In the genomic region with DNA sequence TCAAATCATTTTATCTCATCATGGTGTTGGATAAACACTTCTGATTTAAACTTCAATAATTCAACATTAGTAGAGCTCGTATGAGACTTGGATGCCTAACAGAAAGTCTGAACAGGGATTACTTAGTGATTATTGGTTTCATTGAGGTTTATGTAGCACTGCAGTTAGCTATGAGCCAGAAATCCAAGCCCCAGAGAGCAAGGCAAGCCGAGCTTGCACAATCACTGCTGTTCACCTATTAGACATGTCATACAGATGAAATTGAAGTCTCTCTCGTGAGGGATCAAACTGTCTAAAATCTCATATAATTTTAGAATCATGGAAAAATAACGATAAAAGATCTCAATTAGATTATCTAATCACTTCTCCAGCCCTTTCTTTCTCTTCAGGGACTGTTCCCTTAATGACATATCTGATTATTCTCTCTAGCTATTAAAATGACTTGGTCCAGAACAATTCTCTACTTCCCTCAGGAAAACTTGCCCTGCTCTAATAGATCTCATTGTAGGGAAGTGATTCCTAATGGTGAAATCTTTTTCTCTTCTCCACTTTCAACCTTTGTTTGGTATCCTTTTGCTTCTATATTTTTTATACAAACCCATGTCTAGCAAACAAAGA, we compare ENCODE assay signal across 23 mouse cellular contexts.
DNase-seq lines count a peak whose midpoint lies in the region; ATAC-seq and TF ChIP-seq lines count a peak whose summit lies in the region.
"Had no signal": no experiment of that assay in that cellular context is flagged by ENCODE, and none has a peak within 500 bp of the region (broad histone marks: within the 10 kb centered on the region; RNA-seq: fewer than 3 reads in every experiment).

No protein-coding gene starts in this region.

- no peak overlapping the region for H3K27ac ChIP-seq in embryonic facial prominence, embryonic 14.5 days (replicated peaks; ENCODE audit: low read depth, low read length)
- H3K27ac ChIP-seq in embryonic facial prominence, embryonic 10.5 days (replicated peaks) = no peak overlapping the region
- peak overlapping the region; percentile 23; the same call in 1 of the 2 replicates for H3K27ac ChIP-seq in layer of hippocampus, adult 2 months
- no peak overlapping the region for H3K27ac ChIP-seq in neural tube, embryonic 15.5 days (replicated peaks)
- no peak overlapping the region for H3K27ac ChIP-seq in forebrain, postnatal 0 days (ENCODE audit: low read depth, low read length)
- H3K27ac ChIP-seq: embryonic facial prominence, embryonic 13.5 days; heart, embryonic 10.5 days had no signal

- peak; percentile 9 for DNase-seq in embryonic facial prominence, embryonic 14.5 days (ENCODE audit: low spot score)
- no peak for DNase-seq in embryonic facial prominence, embryonic 10.5 days (ENCODE audit: low spot score)
- DNase-seq in layer of hippocampus, adult 2 months (ENCODE audit: low spot score in 2 of 2) = no peak
- no peak for DNase-seq in layer of hippocampus, postnatal 14 days (ENCODE audit: low spot score in 2 of 2)
- DNase-seq in brain, embryonic 14.5 days (ENCODE audit: low read depth) = peak; percentile 31
- DNase-seq in forebrain, postnatal 0 days = no peak
- DNase-seq: adrenal gland, adult 8-10 months; adrenal gland, postnatal 36 days; B cell, adult 2 months; cerebellum, adult 11 months; cerebellum, adult 9-10 months; cerebellum, postnatal 25 days; heart, adult 18-20 months; heart, postnatal 10 days; heart, postnatal 4 days had no signal

- no peak overlapping the region for H3K4me2 ChIP-seq in embryonic facial prominence, embryonic 14.5 days (ENCODE audit: low read depth, low read length)
- no peak overlapping the region for H3K4me2 ChIP-seq in neural tube, embryonic 15.5 days
- H3K4me2 ChIP-seq in forebrain, postnatal 0 days (ENCODE audit: low read depth) = no peak overlapping the region
- H3K4me2 ChIP-seq: embryonic facial prominence, embryonic 13.5 days had no signal

- no peak overlapping the region for H3K4me3 ChIP-seq in embryonic facial prominence, embryonic 14.5 days (ENCODE audit: low read depth, low read length)
- no peak overlapping the region for H3K4me3 ChIP-seq in embryonic facial prominence, embryonic 10.5 days
- H3K4me3 ChIP-seq in layer of hippocampus, adult 2 months = no peak overlapping the region
- no peak overlapping the region for H3K4me3 ChIP-seq in neural tube, embryonic 15.5 days (replicated peaks)
- no peak overlapping the region for H3K4me3 ChIP-seq in forebrain, postnatal 0 days (ENCODE audit: low read depth, low read length)
- H3K4me3 ChIP-seq: embryonic facial prominence, embryonic 13.5 days; heart, embryonic 10.5 days had no signal

- no peaks in the 10 kb centered on the region for H3K9me3 ChIP-seq in embryonic facial prominence, embryonic 14.5 days (ENCODE audit: control insufficient read depth, low read length)
- H3K9me3 ChIP-seq in embryonic facial prominence, embryonic 10.5 days = no peaks in the 10 kb centered on the region
- no peaks in the 10 kb centered on the region for H3K9me3 ChIP-seq in neural tube, embryonic 15.5 days (replicated peaks)
- no peaks in the 10 kb centered on the region for H3K9me3 ChIP-seq in forebrain, postnatal 0 days (ENCODE audit: low read length)
- H3K9me3 ChIP-seq: embryonic facial prominence, embryonic 13.5 days; heart, embryonic 10.5 days had no signal

- no peak overlapping the region for H3K9ac ChIP-seq in embryonic facial prominence, embryonic 14.5 days (ENCODE audit: low read depth, low read length)
- H3K9ac ChIP-seq in neural tube, embryonic 15.5 days (replicated peaks) = no peak overlapping the region
- H3K9ac ChIP-seq in forebrain, postnatal 0 days = no peak overlapping the region
- H3K9ac ChIP-seq: embryonic facial prominence, embryonic 13.5 days had no signal

- WGBS in embryonic facial prominence, embryonic 14.5 days = 69% methylated on average over 4 of the region's 4 CpGs
- WGBS in embryonic facial prominence, embryonic 10.5 days = 87% methylated on average over 4 of the region's 4 CpGs
- 36% methylated on average over 4 of the region's 4 CpGs for WGBS in neural tube, embryonic 15.5 days
- 73% methylated on average over 4 of the region's 4 CpGs for WGBS in forebrain, postnatal 0 days

- no peaks in the 10 kb centered on the region for H3K27me3 ChIP-seq in embryonic facial prominence, embryonic 14.5 days (replicated peaks; ENCODE audit: control insufficient read depth, insufficient read depth, low read length)
- H3K27me3 ChIP-seq in embryonic facial prominence, embryonic 10.5 days (replicated peaks; ENCODE audit: low read depth, poor library complexity, severe bottlenecking) = no peaks in the 10 kb centered on the region
- no peaks in the 10 kb centered on the region for H3K27me3 ChIP-seq in neural tube, embryonic 15.5 days (replicated peaks)
- H3K27me3 ChIP-seq in forebrain, postnatal 0 days (ENCODE audit: insufficient read depth, low read length) = no peaks in the 10 kb centered on the region
- H3K27me3 ChIP-seq: embryonic facial prominence, embryonic 13.5 days had no signal

- ATAC-seq in embryonic facial prominence, embryonic 14.5 days (ENCODE audit: low read depth) = peak; percentile 63; the same call in 1 of the 2 replicates
- ATAC-seq in neural tube, embryonic 15.5 days (ENCODE audit: low FRiP score) = peak; percentile 81
- ATAC-seq in forebrain, postnatal 0 days = no peak
- ATAC-seq: CD4-positive, CD25-positive, alpha-beta regulatory T cell, adult 4 months; forebrain, embryonic 14.5 days; inflammation-experienced regulatory T-cells, adult 6 months; intestine, postnatal 0 days had no signal

- no peaks in the 10 kb centered on the region for H3K36me3 ChIP-seq in embryonic facial prominence, embryonic 14.5 days (ENCODE audit: control insufficient read depth, insufficient read depth, low read length)
- H3K36me3 ChIP-seq in embryonic facial prominence, embryonic 10.5 days (replicated peaks) = no peaks in the 10 kb centered on the region
- H3K36me3 ChIP-seq in neural tube, embryonic 15.5 days = no peaks in the 10 kb centered on the region
- no peaks in the 10 kb centered on the region for H3K36me3 ChIP-seq in forebrain, postnatal 0 days (ENCODE audit: insufficient read depth)
- H3K36me3 ChIP-seq: embryonic facial prominence, embryonic 13.5 days; G1E; heart, embryonic 10.5 days had no signal

- TF ChIP-seq POLR2A in brain, embryonic 14.5 days (IDR thresholded peaks at IDR 0.05; ENCODE audit: borderline replicate concordance, extremely low read depth, insufficient read depth, insufficient read length, poor library complexity, severe bottlenecking) = no peak

- TF ChIP-seq CTCF in layer of hippocampus, adult 2 months (conservative IDR thresholded peaks at IDR 0.05) = no peak
- TF ChIP-seq CTCF in brain, embryonic 14.5 days (IDR thresholded peaks at IDR 0.05; ENCODE audit: borderline replicate concordance, extremely low read depth, insufficient read depth, insufficient read length) = no peak
- no peak for TF ChIP-seq CTCF in forebrain, postnatal 0 days (IDR thresholded peaks at IDR 0.05; ENCODE audit: low read depth)

- no peaks in the 10 kb centered on the region for H3K4me1 ChIP-seq in embryonic facial prominence, embryonic 14.5 days (ENCODE audit: control insufficient read depth, insufficient read depth, low read length)
- H3K4me1 ChIP-seq in embryonic facial prominence, embryonic 10.5 days = no peaks in the 10 kb centered on the region
- no peaks in the 10 kb centered on the region for H3K4me1 ChIP-seq in neural tube, embryonic 15.5 days
- H3K4me1 ChIP-seq in forebrain, postnatal 0 days (ENCODE audit: insufficient read depth) = no peaks in the 10 kb centered on the region
- H3K4me1 ChIP-seq: embryonic facial prominence, embryonic 13.5 days; heart, embryonic 10.5 days had no signal

Comparison
In these comparisons a context has a peak if more than half of its experiments do, and no peak if none do; other contexts are left out.
1. DNase-seq: peak in embryonic facial prominence, embryonic 14.5 days (single experiment) and brain, embryonic 14.5 days (single experiment); none in embryonic facial prominence, embryonic 10.5 days (single experiment), layer of hippocampus, adult 2 months (0 of 2), layer of hippocampus, postnatal 14 days (0 of 2) and forebrain, postnatal 0 days (single experiment).